Mouse (Mus musculus) NIH3T3 (cell line): ENCODE data around the gene Pias4.

Experiments used
- DNase-seq: peaks from one replicate; pipeline ENCODE4 v3.0.0-alpha.2; 2012; ENCODE audit warnings: low read depth

Pias4 gene

GRCm38 (mm10) chr10:81138131-81138782 is 29.5 kb downstream of the Pias4 start:
- DNase-seq: peak; percentile 66

DNA sequence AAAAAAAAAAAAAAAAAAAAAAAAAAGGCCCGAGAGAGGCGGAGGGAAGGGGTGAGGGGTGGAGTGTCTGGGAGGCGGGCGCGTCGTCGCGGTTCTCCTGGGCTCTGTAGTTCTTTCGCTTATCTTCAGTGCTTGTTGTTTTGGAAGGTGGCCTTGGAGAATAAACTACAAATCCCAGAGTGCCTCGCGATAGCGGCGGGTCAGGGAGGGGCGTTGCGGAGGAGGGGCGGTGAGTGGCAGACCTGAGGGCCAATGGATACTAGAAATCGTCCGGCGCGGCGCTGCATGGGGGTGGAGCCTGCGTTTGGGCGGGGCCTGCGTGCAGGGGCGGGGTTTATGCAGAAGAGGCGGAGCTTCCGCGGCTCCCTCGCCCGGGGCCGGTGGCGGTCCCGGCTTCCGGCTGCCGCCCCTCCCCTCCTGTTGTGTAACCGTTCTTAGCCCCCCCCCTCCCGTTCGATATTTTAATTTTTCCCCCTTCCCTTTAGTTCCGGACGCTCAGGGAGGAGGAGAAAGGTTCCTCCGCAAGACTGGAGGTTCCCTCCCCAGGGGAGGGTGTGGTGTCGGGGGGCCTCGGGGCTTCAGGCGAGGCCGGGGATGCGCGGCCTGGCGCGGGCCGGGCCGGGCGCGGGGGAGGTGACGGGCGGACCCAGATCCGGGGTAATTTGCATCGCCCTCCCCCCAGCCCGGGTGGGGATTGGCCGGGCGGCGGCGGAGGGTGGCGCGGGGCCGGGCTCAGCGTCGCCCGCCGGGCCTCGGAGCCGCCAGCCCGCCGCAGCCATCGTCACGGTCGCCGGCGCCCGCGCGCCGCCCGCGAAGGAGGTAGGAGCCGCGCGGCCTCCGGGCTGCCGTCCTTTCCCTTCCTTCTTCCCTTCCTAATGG is 30.2 kb downstream of the Pias4 start:
- peak; percentile 99 for DNase-seq

GRCm38 (mm10) chr10:81136706-81137231 is 31.0 kb downstream of the Pias4 start:
- DNase-seq: peak; percentile 86

DNA sequence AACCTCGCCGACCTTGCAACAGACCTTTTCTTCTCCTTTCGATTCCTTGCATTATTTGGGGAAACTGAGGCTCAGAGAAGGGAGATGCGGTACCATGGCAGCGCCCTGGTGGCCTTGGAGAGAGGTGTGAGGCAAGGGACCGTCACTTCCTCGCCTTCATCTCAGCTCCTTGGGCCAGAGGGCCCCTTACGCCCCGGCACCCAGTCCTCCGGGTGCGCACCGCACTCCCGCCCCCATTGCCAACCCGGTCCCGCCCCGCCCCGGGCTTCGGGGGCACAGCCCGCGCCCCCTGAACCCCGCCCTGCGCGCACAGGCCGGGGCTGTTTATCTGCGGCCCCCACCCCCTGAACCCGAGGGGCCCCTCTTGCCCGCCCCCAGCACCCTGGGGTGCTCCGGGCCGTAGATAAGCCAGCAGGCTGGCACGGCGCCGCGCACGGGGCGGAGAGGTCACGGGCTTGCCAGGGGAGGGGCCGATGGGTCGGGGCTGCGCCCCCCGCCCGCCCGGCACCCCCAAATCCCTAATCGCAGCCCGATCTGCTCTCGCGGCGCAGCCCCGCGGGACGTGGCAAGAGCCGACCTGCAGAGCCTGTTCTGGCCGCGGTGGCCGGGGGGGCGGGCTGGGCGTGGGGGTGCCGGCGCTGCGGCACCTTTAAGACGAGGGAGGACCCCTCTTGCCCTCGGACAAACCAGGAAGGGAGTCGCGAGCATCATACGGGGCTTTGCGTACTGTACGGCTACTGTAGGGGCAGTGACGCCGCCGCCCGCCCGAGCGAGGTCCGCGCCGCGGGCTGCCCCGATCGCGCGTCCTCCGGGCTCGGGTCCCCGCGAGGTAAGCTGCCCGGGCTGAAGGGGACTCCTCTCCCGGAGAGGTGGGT is 31.7 kb downstream of the Pias4 start:
- DNase-seq: peak; percentile 82

DNA sequence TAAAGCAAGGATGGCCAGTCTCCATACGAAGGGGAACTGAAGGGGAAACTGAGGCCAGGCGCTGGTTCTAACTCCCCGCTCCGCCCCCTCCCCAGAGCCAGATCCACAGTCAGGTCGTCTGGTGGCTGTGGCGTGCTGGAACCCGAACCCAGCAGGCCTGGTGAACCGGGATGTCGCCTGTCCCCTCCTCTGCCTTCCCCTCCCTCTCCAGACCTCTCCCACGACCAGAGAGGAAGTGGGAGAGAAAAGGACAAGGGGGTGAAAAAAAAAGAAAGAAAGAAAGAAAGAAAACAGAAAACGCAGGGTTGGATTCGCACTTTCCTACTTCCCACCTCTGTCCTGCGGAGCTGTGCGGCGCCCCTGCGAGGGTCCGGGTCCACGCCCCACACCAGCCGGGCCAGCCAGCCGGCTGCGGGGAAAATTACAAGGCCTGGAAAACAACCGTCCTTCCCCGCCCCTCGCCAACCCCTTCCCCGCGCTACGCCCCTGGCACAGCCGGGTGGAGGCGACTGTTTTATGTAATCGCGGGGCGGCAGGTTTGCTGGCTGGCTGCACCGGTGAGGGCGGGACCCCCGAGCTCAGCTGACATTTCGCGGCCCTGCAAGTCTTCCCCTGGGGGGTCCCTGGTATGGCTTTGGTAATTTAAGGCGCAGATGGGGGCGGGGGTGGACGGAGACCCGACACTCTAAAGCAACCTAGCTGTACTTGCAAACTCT is 32.6 kb downstream of the Pias4 start, which contains the start of gene Zbtb7a:
Gene Zbtb7a, plus strand, starts transcription at position 255 of the 716 bp plus-strand sequence.
- no peak for DNase-seq

DNA sequence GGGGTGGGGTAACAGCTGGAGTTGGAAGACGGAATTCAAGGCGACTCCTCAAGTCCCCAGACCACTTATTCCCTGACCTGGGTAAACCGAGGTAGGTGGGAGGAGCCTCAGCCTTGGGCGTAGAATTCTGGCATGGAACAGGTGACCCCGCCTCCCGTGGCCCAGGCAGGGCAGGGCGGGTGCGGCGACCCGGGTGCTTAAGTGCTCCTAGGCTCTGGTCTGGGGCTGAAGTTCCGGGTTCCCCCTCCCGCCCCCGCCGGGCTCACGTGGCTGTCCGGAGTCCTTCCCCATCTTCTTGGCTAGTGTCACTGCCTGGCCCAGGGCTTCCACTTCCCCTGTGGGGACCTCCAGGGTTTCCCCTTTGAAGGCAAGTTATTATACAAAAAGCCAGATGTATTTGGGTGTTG is 33.5 kb downstream of the Pias4 start:
- no peak for DNase-seq

GRCm38 (mm10) chr10:81123500-81123899 is 44.2 kb downstream of the Pias4 start:
- DNase-seq: no peak

DNA sequence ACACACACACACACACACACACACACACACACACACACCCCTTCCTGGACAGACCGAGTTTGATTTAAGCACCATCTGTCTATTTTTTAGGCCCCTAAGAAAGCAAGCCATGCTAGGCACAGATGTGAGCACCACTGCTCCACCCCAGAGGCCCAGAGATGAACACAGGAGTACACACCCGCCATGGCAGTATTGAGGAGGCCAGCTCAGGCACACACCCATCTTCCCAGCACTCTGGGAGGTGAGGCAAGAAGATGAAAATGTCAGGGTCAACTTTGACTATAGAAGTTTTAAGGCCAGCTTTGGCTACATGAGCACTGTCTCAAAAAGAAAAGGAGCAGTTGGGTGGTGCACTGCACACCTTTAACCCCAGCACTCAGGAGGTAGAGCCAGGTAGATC is 44.8 kb downstream of the Pias4 start:
- DNase-seq: no peak

DNA sequence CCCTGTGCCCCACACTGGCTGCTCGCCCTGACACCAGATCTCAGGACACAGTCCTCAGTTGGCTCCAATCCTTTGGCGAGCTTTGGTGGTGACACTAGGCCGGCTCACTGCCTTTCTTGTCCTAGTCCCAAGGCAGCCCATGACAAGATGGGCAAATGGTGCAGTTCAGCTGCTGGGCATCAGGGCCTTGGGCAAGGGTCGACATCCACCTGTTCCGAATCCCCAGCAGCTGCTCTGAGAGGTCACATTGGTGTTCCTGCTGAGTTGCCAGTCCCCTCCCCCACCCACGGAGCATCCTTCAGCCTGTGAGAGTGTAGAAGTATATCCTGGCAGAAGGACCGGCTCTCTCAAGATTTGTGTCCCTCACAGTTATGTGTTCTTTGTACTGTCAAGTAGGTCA is 47.1 kb downstream of the Pias4 start:
- DNase-seq: no peak

- DNase-seq: no peak
These were observed 48.1 kb downstream of the Pias4 start for GRCm38 (mm10) chr10:81119625-81120024.

DNA sequence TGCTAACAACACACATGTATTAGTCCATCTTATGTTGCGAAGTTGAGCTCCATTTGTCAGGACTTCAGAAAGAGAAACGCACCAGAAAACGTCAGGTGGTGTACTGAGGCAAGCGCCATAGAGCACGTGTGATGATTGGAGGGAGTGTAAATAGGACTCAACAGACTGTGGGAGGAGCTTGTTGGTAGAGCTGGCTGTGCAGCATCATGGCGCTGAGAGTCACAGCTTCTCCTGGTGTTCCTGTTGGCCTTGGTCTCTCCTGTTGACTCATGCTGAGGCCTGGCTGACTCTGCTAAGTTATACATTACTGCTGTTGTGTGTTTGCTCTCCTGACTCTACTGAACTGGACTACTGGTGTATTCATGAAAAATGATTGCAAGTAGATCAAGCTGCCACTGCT is 54.8 kb downstream of the Pias4 start:
- DNase-seq: no peak

GRCm38 (mm10) chr10:81106113-81106721 is 61.5 kb downstream of the Pias4 start:
- peak; percentile 92 for DNase-seq

DNA sequence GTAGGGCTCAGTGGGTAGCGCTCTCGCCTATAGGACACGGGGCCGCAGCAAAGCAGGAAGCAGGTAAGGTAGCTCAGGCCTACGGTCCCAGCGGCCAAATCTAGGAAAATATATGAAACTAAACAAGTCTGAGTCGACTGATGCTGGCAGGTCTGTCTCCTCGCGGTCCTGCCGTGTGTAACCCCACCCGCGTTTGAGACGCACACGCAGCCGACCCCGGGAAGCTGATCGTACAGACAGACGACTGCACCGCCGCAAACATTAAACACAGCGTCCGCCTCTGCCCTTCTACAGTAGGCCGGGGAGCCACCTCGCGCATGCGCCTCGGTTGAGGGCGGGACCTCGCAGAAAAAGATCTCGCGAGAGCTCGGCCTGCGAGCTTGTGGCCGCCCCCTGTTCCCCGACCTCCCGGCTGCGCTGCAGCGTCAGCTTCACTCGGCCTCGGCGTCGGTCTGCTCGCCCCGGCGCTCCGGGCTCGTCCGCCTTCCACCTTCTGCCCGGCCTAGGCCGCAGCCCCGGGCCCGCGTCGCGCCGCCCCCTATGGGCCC is 62.1 kb downstream of the Pias4 start, which contains the start of gene Map2k2:
Gene Map2k2, plus strand, starts transcription at position 351 of the 548 bp plus-strand sequence.
- peak; percentile 99 for DNase-seq
